Mouse (Mus musculus) stomach, postnatal 0 days (tissue): ENCODE results near the gene Pbx4.

ENCODE experiments used
- CTCF ChIP-seq: IDR thresholded peaks from 2 replicates; pipeline ENCODE4 v1.5.1; 2016; ENCODE audit warnings: antibody characterized with exemption, low read depth, mild to moderate bottlenecking, moderate library complexity
- EP300 ChIP-seq: optimal IDR thresholded peaks from 2 replicates; pipeline ENCODE3; 2016; ENCODE audit warnings: antibody characterized with exemption

GRCm38 (mm10) chr8:69814881-69815280 is 17.4 kb upstream of the Pbx4 start:
- TF ChIP-seq CTCF, result no peak
- no peak for TF ChIP-seq EP300
